Mouse (Mus musculus): ENCODE data around the gene Spp1. TPM values are rescaled to one million over a fixed set of nuclear protein-coding genes. Genes with fewer than 3 reads are reported as not detected.

Gene Spp1
- total RNA-seq, 4 experiments from 2014 or later = 8.6 to 18.2 (median 10.9) TPM

Other genes with a start within 250 kb of the Spp1 start
- 1 to 10 TPM; 5.1 to 6.0 (median 5.2) TPM for gene Dmp1, start 232.5 kb upstream of the Spp1 start, total RNA-seq (2022)
- under 1 TPM in 2 of 4 experiments, not detected in 2; 0.14 to 0.25 TPM for gene Ibsp, start 135.9 kb upstream of the Spp1 start, total RNA-seq (2022)
- not detected for gene Mepe, start 109.8 kb upstream of the Spp1 start, total RNA-seq (2022)
- gene Pkd2, start 24.3 kb downstream of the Spp1 start, total RNA-seq (2022) = 10 to 100 TPM; 33.5 to 37.6 (median 36.3) TPM
- 10 to 100 TPM; 12.6 to 14.9 (median 14.5) TPM for gene BC005561, start 73.2 kb downstream of the Spp1 start, total RNA-seq (2022)